Mouse (Mus musculus) heart, adult 11 months (tissue): ENCODE measurements around the gene Topbp1.

Source experiments
- DNase-seq: peaks from one replicate; pipeline ENCODE4 v3.0.0; 2022

Topbp1 gene

GRCm38 (mm10) chr9:103353500-103354260, 48.7 kb downstream of the Topbp1 start:
- DNase-seq: peak; percentile 74

GRCm38 (mm10) chr9:103357893-103358292, 52.9 kb downstream of the Topbp1 start:
- DNase-seq: peak; percentile 76

GRCm38 (mm10) chr9:103358545-103358944, 53.5 kb downstream of the Topbp1 start:
- peak; percentile 31 for DNase-seq

GRCm38 (mm10) chr9:103360642-103361041, 55.6 kb downstream of the Topbp1 start:
- DNase-seq: peak; percentile 18

GRCm38 (mm10) chr9:103363088-103363487, 58.1 kb downstream of the Topbp1 start:
- DNase-seq: peak; percentile 62

- DNase-seq: peak; percentile 87
These were observed 58.9 kb downstream of the Topbp1 start for GRCm38 (mm10) chr9:103363730-103364417.

GRCm38 (mm10) chr9:103364601-103365289, 59.7 kb downstream of the Topbp1 start:
- DNase-seq: peak; percentile 98

GRCm38 (mm10) chr9:103365290-103366247, 60.6 kb downstream of the Topbp1 start, which contains the start of gene Cdv3:
Gene Cdv3 (minus strand): TSS chr9:103365840.
- DNase-seq: peak; percentile 100

GRCm38 (mm10) chr9:103366356-103366755, 61.3 kb downstream of the Topbp1 start:
- DNase-seq: peak; percentile 67

GRCm38 (mm10) chr9:103369951-103370350, 64.9 kb downstream of the Topbp1 start:
- no peak for DNase-seq

GRCm38 (mm10) chr9:103372271-103373010, 67.4 kb downstream of the Topbp1 start:
- DNase-seq: no peak

GRCm38 (mm10) chr9:103376346-103377320, 71.6 kb downstream of the Topbp1 start:
- DNase-seq: no peak

GRCm38 (mm10) chr9:103378686-103379085, 73.7 kb downstream of the Topbp1 start:
- no peak for DNase-seq

- DNase-seq: no peak
These were observed 74.2 kb downstream of the Topbp1 start for GRCm38 (mm10) chr9:103379199-103379598.

GRCm38 (mm10) chr9:103380566-103380965, 75.6 kb downstream of the Topbp1 start:
- DNase-seq: peak; percentile 61

GRCm38 (mm10) chr9:103382989-103383388, 78.0 kb downstream of the Topbp1 start:
- peak; percentile 74 for DNase-seq

- DNase-seq: peak; percentile 21
These were observed 78.6 kb downstream of the Topbp1 start for GRCm38 (mm10) chr9:103383576-103383975.

GRCm38 (mm10) chr9:103384141-103384796, 79.3 kb downstream of the Topbp1 start:
- peak; percentile 72 for DNase-seq

- DNase-seq: peak; percentile 40
These were observed 80.6 kb downstream of the Topbp1 start for GRCm38 (mm10) chr9:103385600-103385999.

- peak; percentile 25 for DNase-seq
These were observed 81.6 kb downstream of the Topbp1 start for GRCm38 (mm10) chr9:103386573-103386972.
